ENCODE assay signal across 17 mouse cellular contexts in the genomic region with DNA sequence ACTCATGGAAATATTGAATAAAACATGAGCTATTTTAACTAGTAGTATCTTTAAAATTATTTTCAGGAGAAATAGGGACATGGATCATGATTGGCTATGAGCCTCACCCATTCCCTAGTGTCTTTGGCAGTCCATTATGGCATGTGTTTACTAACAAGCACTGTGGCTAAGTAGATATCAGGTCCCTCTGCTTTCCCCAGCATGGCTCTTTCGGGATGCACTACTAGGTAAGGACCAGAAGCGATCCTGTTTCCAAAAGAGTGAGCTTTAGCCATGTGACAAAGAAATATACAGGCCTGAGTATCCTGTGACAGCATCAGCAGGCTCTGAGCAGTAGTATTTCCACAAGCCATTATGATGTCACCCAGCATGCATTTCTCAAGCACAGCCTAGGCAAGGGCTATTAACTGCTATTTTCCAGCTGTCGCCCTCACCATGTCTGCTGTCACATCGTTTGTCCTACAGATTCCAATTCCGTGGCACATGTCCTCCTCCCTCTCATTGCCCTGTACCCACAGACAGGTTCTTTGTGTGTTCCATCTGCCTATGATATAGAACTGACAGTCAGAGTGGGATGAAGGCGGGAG.
DNase-seq lines count a peak whose midpoint lies in the region; ATAC-seq lines count a peak whose summit lies in the region.
"Had no signal": no experiment of that assay in that cellular context is flagged by ENCODE, and none has a peak within 500 bp of the region (broad histone marks: within the 10 kb centered on the region; RNA-seq: fewer than 3 reads in every experiment).

No protein-coding gene starts in this region.

- 43% methylated on average over 6 of the region's 6 CpGs for WGBS in kidney, embryonic 14.5 days
- 71% methylated on average over 6 of the region's 6 CpGs for WGBS in midbrain, embryonic 15.5 days
- 93% methylated on average over 6 of the region's 6 CpGs for WGBS in midbrain, embryonic 10.5 days

- H3K27ac ChIP-seq in kidney, embryonic 14.5 days (ENCODE audit: low read depth, low read length) = no peak overlapping the region
- H3K27ac ChIP-seq in midbrain, embryonic 15.5 days = no peak overlapping the region
- H3K27ac ChIP-seq in midbrain, embryonic 10.5 days (replicated peaks) = no peak overlapping the region
- H3K27ac ChIP-seq: embryonic facial prominence, embryonic 13.5 days; intestine, embryonic 15.5 days; limb, embryonic 12.5 days; liver, embryonic 14.5 days had no signal

- no peak overlapping the region for H3K4me3 ChIP-seq in kidney, embryonic 14.5 days (ENCODE audit: low read length)
- H3K4me3 ChIP-seq in midbrain, embryonic 15.5 days = no peak overlapping the region
- no peak overlapping the region for H3K4me3 ChIP-seq in midbrain, embryonic 10.5 days
- H3K4me3 ChIP-seq: embryonic facial prominence, embryonic 13.5 days; intestine, embryonic 15.5 days; limb, embryonic 12.5 days had no signal

- intact Hi-C loops in left cerebral cortex, postnatal 10 days (cut with DNase I) = no loop called here

- no peak overlapping the region for H3K9ac ChIP-seq in kidney, embryonic 14.5 days (ENCODE audit: low read depth, low read length)
- H3K9ac ChIP-seq in midbrain, embryonic 15.5 days = no peak overlapping the region
- H3K9ac ChIP-seq: embryonic facial prominence, embryonic 13.5 days; intestine, embryonic 15.5 days; limb, embryonic 12.5 days; liver, embryonic 14.5 days had no signal

- no peak overlapping the region for H3K4me2 ChIP-seq in kidney, embryonic 14.5 days (replicated peaks; ENCODE audit: low read depth, low read length)
- H3K4me2 ChIP-seq in midbrain, embryonic 15.5 days = no peak overlapping the region
- H3K4me2 ChIP-seq: embryonic facial prominence, embryonic 13.5 days; intestine, embryonic 15.5 days; limb, embryonic 12.5 days had no signal

- no peaks in the 10 kb centered on the region for H3K27me3 ChIP-seq in kidney, embryonic 14.5 days (ENCODE audit: control insufficient read depth, insufficient read depth, low read length)
- no peaks in the 10 kb centered on the region for H3K27me3 ChIP-seq in midbrain, embryonic 15.5 days (replicated peaks)
- no peaks in the 10 kb centered on the region for H3K27me3 ChIP-seq in midbrain, embryonic 10.5 days (ENCODE audit: low read depth, poor library complexity, severe bottlenecking)
- H3K27me3 ChIP-seq: CH12.LX; embryonic facial prominence, embryonic 13.5 days; intestine, embryonic 15.5 days; limb, embryonic 12.5 days had no signal

- H3K36me3 ChIP-seq in kidney, embryonic 14.5 days (ENCODE audit: control insufficient read depth, insufficient read depth, low read length) = no peaks in the 10 kb centered on the region
- no peaks in the 10 kb centered on the region for H3K36me3 ChIP-seq in midbrain, embryonic 15.5 days (replicated peaks)
- H3K36me3 ChIP-seq in midbrain, embryonic 10.5 days = no peaks in the 10 kb centered on the region
- H3K36me3 ChIP-seq: embryonic facial prominence, embryonic 13.5 days; intestine, embryonic 15.5 days; limb, embryonic 12.5 days had no signal

- no peaks in the 10 kb centered on the region for H3K4me1 ChIP-seq in kidney, embryonic 14.5 days (ENCODE audit: control insufficient read depth, insufficient read depth, low read length)
- 0 out of 2 replicates have a peak, but pooled peaks cover 5% of the 10 kb centered on the region for H3K4me1 ChIP-seq in midbrain, embryonic 15.5 days
- H3K4me1 ChIP-seq in midbrain, embryonic 10.5 days = peaks cover 4% of the 10 kb centered on the region; the same call in 1 of the 2 replicates
- H3K4me1 ChIP-seq: embryonic facial prominence, embryonic 13.5 days; limb, embryonic 12.5 days had no signal

- H3K9me3 ChIP-seq in kidney, embryonic 14.5 days (ENCODE audit: control insufficient read depth, low read length) = no peaks in the 10 kb centered on the region
- no peaks in the 10 kb centered on the region for H3K9me3 ChIP-seq in midbrain, embryonic 15.5 days
- no peaks in the 10 kb centered on the region for H3K9me3 ChIP-seq in midbrain, embryonic 10.5 days (replicated peaks)
- H3K9me3 ChIP-seq: embryonic facial prominence, embryonic 13.5 days; intestine, embryonic 15.5 days; limb, embryonic 12.5 days had no signal

- peak; percentile 88 for ATAC-seq in kidney, embryonic 14.5 days (ENCODE audit: low FRiP score, low TSS enrichment)
- ATAC-seq in midbrain, embryonic 15.5 days (replicated peaks) = 0 out of 2 replicates have a peak, but pooled peaks have one; percentile 48
- ATAC-seq: intestine, embryonic 15.5 days had no signal

- DNase-seq in embryo, embryonic 10.5 days (ENCODE audit: low spot score) = peak; percentile 11
- no peak for DNase-seq in embryo, embryonic 9.5 days (ENCODE audit: extremely low spot score)
- no peak for DNase-seq in kidney, postnatal 14 days
- no peak for DNase-seq in midbrain, embryonic 10.5 days (ENCODE audit: low spot score)
- no peak for DNase-seq in adrenal gland, postnatal 25 days
- no peak for DNase-seq in left cerebral cortex, postnatal 10 days (ENCODE audit: extremely low spot score in 1 of 2, low spot score in 2 of 2)
- DNase-seq: adrenal gland, postnatal 14 days; cerebellum, adult 9-11 months; gastrocnemius, postnatal 10 days; layer of hippocampus, postnatal 36 days had no signal
